Mouse (Mus musculus) cerebellum, adult 11-12 months (tissue): ENCODE data around the gene Rundc3a.
A peak's percentile ranks its signal among the peaks of the same experiment; 100 is the strongest.

ENCODE experiments used
- DNase-seq: peaks from one replicate; pipeline ENCODE4 v3.0.0; 2022

Gene Rundc3a

GRCm38 (mm10) chr11:102435754-102436470 lies 42.7 kb downstream of the Rundc3a start:
- peak; percentile 69 for DNase-seq

- DNase-seq: no peak
These were observed 43.2 kb downstream of the Rundc3a start for GRCm38 (mm10) chr11:102436471-102436790.

- DNase-seq: peak; percentile 77
These were observed 44.2 kb downstream of the Rundc3a start for GRCm38 (mm10) chr11:102437120-102438061.

GRCm38 (mm10) chr11:102438212-102439092 lies 45.2 kb downstream of the Rundc3a start:
- DNase-seq: peak; percentile 83

DNA sequence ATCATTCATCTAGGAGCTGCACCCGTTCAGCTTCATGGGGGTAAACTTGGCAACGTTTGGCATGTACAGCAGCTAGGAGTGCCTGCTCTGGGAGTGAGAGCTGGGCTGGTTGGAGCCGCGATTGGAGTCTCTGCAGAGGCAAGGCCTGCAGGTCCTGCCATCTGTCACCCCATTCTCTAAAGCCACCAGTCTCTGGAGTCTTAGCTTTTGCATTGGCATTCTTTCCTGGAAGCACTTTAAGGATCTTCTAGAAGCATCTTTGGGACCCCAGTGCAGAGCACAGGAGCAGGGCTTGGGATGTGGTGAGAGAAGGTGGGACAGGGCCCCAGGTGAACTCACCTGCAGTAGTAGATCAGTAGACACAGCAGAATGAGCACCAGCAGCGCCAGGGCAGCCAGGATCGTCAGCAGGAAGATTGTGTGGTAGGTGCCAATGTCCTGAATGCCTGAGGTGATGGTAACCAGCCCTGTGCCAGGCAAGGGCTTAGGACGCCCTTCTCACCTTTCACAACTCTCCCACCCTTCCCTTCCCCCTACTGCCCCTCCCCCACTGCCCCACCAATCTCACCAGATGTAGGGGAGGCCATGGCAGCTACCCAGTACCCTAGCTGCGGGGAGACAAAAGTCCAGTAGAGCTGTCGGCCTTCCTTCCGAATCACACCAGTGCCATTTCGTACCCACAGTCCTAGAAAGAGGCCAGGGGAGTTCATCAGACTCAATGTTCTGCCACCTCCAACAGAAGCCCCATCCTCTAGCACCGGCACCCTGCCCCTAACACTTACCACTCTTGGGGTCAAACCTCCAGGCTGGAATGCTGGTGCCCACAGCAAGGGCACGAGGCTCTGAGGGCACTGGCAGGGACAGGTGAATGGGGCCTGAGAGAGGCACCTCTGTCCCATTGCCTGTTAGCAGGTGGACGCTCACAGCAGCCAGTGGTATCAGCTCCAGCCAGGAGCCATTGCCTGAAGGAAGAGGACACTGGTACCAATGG lies 46.2 kb downstream of the Rundc3a start:
- DNase-seq: peak; percentile 83

DNA sequence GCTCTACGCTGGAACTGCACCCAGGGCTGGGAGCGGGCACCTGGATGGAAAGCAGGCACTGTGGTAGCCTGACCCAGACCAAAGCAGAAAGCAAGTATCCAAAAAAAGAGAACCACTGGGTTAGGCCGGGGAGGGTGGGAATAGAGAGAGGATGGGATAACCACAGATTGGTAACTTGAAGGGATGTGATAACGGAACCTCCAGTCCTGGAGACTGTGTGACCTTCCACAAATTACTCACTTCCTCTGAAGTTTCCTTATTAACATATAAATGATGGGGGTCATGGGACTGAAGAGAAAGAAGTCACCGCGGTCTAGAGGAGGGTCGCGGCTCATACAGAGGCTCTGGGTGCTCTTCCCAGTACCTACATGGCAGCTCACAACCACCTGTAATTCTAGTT lies 47.1 kb downstream of the Rundc3a start:
- DNase-seq: peak; percentile 34

DNA sequence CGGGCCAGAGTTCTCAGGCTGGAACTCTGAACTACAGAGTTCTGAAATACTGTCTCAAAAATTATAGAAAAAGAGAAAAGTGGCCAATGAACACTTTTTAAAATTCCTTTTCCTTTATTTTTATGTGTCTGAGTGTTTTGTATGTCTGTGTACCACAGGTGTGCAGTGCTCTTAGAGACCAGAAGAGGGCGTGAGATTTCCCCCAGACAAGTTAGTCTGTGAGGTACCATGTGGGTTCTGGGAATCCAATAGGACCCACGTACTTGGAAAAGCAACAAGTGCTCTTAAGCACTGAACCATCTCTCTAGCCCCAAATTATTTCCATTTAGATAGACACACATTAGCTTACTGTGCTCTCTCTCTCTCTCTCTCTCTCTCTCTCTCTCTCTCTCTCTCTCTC lies 48.2 kb downstream of the Rundc3a start:
- peak; percentile 14 for DNase-seq

DNA sequence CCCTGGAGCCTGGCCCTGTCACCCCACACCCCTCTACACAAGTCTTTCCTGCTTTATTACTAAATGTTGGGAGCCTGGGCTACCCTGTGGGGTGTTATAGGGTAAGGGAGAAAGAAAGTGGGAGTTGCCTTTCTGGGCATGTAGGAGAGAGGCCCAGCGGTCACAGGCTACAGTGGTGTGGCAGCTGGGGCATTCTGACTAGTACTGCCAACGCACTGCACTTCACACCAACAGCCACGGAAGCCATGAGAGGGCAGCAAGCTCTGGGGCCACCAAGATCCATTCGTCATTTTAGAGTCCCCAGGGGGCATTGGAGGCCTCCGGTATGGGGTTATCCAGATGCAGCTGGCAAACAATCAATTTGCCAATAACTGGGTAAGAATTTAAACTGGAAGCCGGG lies 48.9 kb downstream of the Rundc3a start:
- peak; percentile 49 for DNase-seq

DNA sequence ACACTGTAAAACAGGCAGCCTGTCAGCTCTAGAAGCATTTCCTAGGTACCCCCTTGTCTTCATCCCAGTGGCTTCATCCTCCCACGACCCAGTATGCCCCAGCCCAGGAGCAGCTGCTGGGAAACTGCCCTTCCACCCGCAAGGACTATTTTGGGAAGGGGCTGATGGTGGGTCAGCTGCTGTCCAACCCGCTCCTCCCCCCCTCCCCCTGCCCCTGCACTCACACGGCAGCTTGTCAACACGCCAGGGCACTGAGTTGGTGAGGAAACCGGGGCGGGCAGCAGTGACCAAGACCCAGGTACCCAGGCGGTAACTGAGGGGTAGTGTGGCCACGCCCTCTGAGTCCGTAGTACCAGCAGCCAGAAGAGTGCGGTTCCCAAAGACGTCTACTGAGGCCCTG lies 50.5 kb downstream of the Rundc3a start:
- peak; percentile 59 for DNase-seq

- no peak for DNase-seq
These were observed 51.1 kb downstream of the Rundc3a start for GRCm38 (mm10) chr11:102444321-102444720.

GRCm38 (mm10) chr11:102444781-102445180 lies 51.6 kb downstream of the Rundc3a start:
- peak; percentile 51 for DNase-seq

GRCm38 (mm10) chr11:102445264-102445890 lies 52.2 kb downstream of the Rundc3a start:
- peak; percentile 65 for DNase-seq

DNA sequence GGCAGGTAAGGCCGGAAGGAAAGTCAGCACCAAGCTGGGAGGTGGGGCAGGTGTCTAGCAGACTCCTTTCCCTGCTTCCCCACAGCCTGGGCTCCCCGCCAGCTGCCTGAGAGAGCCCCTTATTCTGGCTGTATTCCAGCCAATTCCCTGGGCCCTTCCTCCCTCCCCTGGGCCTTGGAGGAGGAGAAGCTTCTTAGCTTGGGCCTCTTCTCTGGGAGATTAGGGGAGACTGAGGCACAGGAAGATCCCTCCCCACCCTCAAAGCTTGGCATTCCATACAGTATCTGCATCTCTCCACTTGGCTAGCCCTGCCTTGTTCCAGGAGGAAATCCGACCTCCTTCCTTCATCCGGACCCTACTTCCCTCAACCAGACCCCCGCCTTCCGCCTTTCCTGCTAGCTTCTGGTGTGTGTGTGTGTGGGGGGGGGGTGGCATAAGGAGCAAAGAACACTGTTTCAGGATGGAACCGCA lies 52.7 kb downstream of the Rundc3a start:
- DNase-seq: peak; percentile 77

GRCm38 (mm10) chr11:102446581-102447461 lies 53.6 kb downstream of the Rundc3a start:
- DNase-seq: peak; percentile 82

DNA sequence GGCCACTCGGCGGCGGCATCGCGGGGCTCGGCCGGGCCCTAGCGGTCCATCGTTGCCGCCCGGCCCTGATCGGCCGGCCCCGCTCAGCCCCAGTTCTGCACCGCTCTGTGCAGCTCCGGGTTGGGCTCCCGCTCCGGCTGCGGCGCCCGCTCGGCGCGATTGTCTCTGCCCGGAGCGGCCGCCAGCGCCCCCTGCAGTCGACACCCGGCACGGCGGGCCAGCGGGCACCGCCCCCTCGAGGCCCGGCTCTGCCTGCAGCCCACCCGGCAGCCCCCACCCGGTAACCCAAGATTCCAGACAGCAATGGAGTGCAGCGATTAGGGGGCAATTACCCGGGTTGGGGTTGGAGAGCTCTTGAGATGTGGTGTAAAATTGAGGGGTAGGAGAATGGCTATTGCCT lies 54.3 kb downstream of the Rundc3a start, which contains the start of gene Fam171a2:
Gene Fam171a2, minus strand, starts transcription at position 186 of the 400 bp plus-strand sequence.
- DNase-seq: peak; percentile 80

- peak; percentile 64 for DNase-seq
These were observed 55.1 kb downstream of the Rundc3a start for GRCm38 (mm10) chr11:102448327-102448726.

DNA sequence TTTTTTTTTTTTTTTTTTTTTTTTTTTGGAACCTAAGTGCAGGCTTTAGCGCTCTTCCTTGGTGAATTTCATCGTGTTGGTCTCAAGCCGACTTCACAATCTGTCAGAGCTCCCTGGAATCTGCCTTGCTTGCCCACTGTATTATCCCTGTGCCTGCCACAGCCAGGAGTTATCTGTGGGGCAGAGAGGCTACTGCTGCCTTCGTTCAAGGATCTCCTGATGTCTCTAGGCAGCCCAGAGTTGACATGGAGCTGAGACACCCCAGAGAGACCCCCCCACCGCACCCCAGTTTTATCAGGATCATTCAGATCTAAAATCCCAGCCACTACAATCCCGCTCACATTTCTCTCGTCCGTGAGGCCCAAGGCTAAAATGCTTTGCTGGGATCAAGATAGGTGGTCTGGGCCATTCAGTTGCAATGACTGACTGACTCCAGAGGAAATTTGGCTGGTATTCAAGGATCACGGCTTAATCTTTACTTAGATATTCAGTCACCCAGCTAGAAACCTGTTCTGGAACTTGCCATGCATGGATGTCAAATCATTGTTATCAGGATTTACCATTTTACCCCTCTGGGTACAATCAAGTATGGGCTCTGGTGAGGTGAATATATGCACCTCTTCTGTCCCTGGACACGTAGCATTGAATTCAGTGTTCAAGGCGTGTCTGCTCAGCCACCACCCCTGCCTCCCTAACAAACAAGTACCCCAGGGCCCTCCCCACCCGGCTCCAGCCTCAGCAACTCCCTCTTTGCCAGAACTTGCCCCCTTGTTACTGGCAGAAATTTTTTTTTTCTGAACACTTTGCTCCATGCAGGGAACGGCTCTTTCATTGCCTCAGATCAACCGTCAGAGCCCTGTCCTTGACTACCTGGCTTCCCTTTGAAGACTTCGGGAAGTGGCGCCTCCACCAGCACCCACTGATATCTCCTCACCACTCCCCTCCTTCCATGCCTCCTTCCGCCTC lies 56.1 kb downstream of the Rundc3a start:
- DNase-seq: peak; percentile 77
